Mouse (Mus musculus) mesoderm, embryonic 11.5 days (tissue): Measurements from ENCODE around the gene Lamc2.

Experiments used
- DNase-seq: peaks from one replicate; pipeline ENCODE4 v3.0.0-alpha.2; 2012; ENCODE audit warnings: low read depth, low spot score

The Lamc2 gene

DNA sequence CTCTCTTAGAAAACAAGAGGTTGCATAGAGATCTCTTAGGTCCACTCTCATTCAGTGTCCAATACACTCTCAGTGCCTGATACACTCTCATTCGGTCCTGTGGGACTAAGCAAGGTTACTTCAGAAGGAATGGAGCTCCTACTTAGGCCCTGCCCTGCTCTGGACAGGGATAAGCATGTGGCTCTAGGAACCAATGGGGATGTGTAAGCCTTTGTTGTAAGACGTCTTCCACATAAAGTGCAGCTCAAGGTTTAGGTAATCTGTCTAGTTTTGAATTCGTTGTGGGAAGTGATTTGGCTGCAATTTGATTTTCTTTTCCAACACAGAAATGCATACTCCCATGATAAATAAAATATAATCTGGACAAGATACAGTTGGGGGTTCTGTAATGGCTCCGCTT, 6.1 kb downstream of the Lamc2 start:
- DNase-seq, result no peak

DNA sequence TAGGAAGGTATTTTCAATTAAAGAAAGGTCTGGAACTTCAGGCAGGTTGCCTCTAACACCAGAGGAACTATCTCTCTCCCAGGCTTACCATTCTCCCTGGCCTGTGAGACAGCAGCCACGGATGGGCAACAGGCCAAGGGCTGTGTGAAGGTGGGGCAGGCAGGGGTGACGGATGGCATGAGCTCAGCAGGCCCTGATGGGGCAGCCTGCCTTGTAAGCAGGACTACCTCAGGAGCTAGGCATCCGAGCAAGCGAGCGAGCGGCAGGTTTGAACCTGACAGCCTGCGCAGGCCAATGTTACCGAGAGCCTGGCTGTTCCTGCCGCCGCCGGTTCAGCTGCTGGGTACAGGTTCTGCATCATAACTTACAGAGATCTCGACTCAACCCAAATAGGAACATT, 11.4 kb downstream of the Lamc2 start:
- DNase-seq, result no peak

DNA sequence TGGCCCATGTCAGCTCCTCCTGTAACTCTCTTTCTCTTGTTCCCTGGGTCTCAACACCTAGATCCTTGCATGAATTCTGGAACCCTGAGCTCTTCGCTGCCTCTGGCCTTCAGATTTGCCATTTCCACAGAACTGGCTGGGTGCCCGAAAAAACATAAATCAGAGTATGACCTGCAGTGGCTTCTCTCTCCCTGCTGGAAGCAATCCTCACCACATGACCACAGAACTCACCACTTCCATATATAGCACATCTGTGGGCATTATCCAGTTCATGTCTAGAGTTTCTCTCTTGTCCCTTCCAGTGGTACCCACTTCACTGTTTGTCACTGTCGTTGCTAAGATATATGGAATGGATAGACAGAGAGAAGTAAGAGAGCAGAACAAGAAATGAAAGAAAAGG, 13.0 kb downstream of the Lamc2 start:
- DNase-seq, result no peak

DNA sequence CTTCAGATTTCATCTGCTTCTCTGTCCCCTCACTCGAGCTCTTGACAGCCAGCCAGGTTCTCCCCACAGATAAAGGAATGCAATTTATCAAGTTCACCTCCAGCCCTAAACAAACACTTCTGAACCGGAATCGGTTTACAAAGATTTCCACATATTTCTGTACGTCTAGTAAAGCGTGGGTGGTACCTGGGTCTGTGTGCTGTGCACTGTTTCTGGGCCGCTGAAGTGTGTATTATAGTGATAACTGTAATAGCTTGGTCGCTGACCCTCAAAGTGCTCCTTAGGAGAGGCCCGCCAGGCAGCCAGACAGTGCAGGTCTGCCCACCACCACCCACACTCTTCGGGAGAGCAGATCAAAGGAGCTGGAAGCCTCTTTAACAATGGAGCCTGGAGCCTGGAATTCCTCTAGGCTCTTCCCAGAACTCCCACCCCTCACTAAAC, 13.9 kb downstream of the Lamc2 start:
- peak; percentile 52 for DNase-seq

DNA sequence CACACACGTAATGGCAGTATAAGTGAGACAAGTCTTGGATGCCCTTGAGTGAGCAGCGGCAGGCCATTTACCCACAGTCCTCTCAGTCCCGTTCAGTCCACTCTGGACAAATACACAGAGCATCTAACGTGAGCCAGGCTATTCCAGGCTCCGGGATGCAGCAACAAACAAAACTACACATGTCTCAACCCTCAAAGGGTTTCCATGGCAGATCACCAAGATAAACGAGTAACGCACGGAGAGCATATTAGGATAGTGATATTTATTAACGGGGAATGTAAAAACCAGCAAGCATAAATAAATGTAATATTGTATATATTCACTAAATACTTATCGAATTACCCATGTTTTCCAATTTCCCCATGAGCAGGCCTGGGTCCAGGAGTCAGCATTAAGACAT, 15.2 kb downstream of the Lamc2 start:
- DNase-seq, result no peak

DNA sequence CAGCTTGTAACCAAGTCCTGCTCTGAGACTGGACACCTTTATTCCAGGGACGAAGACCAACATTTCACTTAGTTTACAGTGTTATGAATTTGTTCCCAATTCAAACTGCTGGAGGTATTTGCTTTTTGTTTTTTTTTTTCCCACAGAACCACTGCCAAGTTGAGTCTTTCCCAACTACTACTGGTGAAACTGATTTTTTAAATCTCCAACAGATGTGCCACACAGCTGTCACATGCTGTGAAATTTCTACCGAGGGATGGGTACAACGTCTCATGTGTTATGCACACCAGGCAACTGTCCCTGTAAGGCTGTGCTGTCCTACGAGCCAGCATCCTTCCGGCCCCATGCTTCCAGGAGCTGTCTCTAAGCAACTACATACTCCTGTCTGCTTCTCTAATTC, 18.0 kb downstream of the Lamc2 start:
- DNase-seq, result no peak

DNA sequence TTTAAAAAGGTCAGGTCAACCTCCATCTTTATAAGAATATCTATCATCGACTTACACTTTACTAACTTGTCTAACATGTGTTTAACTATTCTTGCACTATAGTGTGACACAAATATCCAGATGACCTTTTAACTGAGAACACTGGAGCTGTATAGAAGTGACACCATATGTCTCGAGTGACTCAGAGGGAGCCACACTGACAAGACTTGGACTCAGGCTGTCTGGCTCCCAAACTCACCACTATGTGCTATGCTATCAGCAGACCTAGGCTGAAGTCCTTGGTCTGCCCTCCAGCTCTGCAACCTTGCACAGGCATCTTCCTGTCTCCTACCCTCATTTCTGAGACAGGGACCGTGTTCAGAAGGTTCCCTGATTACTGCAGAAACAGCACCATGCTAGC, 22.4 kb downstream of the Lamc2 start:
- DNase-seq, result no peak

DNA sequence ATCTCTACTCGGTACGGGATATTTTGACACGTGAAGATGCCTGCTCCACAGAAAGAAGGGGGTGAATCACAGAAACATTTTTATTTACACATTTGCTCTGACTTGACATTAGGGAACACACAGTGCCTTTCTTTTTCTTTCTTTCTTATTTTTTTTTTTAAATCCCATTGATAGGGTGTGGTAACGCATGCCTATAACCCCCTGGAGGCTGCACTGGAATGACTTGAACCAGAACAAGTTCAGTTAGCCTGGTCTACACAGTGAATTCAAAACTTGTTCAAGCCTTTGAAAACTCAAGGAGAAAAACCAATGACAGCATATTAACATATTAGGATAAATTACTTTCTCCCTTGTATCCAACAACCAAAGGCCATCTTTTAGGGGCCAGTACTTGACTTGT, 27.1 kb downstream of the Lamc2 start:
- DNase-seq, result no peak

DNA sequence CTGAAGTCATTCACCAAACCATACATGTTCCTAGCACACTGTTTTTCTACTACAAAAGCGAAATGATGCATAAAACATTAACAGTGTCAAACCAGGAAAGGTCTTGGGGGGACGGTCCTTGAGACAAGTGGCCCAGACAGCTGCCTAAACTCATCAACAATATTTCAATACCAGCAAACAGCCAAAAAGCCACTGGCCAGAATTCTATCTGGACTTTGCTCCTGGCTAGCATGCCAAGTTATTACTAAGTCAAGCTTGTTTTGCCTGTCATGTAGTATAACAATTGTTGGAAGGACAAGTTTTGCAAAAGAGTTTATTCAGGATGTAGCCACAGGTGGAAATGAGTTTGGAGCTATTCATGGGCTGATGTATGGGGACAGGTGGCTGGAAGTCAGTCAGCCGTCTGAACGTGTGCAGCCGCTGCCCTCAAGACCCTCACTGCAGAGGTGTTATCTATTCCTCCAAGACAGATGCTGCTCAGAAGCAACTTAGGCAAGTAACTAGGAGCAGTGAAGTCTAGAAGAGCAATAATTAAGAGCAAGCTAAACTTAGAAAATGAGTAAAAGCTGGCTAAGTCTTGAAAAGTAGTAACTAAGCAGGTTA, 29.1 kb downstream of the Lamc2 start:
- no peak for DNase-seq

DNA sequence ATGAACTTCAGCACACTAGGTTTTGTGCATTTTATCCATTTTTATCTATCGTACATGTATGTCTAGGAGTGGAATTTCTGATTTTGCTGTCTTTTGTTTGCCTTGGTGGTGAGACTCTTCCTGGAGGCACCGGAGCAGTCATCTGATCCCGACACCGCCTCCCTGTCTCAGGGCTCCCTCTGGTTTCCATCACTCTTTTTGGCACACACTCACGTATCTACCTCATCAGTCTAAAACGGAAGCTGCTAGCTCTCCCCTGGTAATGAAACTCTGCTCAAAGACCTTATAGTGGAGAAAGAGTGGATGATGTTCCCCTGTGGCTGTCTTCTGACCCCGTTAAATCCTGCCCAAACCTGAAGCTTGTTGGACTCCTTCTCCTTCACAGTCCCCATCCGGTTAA, 30.9 kb downstream of the Lamc2 start:
- DNase-seq, result no peak

DNA sequence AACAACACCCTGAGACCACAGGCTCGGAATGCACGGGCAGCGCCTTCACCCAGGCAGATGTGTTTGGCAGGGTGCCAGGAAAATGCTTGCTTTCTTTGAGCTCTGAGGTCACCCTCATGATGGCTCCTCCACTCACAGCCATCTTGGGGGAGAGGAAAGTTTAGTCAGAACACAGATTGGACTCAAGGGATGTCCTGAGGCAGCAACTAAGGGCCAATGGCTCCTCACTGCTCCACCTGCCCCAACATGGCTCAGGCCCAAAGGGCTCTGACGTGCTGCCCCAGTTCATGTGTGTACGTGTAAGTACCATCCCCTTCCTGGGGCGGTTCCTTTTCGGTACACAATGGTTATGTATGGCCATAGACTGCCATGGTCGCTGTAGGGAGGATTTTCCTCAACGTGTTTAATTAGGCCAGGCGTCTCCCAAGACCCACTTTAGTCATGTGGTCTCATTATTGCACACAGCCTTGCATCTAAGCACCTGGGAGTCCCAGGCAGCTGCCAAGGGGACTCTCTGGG, 32.6 kb downstream of the Lamc2 start:
- no peak for DNase-seq

DNA sequence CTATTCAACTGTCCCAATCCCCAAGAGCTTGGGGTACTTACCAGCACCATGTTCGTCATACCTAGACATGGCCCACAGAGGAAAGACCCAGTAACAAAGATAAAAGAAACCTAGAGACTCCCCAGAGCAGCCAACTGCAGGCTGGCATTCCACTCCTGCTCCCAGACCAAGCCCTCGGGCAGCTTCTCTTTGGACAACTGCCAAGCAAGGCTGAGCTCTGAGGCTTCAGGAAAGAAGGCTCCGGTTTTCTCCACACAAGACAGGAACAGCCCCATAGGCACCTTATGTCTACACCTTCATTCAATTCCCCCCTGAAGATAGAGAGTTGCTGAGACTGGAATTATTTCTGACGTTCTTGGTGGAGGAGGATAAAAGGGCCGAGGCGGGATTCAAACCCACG, 33.7 kb downstream of the Lamc2 start:
- no peak for DNase-seq

DNA sequence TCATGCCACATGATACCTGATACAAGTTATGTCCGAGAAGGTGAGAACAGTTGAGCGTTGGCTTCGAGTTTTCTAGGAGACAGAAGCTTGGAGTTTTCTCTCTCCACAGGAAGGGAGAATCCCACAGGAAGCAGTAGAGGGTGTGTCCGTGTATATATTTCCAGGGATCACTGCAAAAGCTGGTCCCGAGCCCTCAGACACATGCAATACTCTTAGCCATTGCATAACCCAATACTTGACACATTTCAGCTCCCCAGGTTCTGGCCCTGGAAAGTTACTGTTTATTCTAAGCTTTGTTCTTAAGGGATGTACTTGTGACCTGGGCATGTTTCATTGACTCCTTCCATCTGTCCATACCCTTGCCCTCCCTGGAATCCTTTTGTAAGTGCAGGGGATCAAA, 40.5 kb downstream of the Lamc2 start:
- no peak for DNase-seq

DNA sequence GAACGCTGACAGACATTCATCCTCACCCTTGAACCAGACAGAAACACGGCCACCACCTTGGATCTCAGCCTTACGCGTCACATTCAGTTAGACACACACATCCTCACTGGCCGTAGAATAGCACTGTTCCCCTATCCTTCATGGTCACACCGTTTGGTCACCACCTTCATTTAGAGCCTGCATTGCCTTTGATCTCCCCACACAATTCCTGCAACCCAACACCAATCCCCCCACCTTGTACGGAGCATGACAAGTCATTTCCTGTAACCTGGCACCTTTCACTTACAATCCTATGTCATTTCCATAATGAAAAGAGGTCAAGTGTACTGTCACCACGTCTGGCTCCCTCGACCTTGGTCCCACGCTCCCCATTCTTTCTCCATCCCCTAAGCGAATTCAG, 42.2 kb downstream of the Lamc2 start:
- DNase-seq, result no peak

DNA sequence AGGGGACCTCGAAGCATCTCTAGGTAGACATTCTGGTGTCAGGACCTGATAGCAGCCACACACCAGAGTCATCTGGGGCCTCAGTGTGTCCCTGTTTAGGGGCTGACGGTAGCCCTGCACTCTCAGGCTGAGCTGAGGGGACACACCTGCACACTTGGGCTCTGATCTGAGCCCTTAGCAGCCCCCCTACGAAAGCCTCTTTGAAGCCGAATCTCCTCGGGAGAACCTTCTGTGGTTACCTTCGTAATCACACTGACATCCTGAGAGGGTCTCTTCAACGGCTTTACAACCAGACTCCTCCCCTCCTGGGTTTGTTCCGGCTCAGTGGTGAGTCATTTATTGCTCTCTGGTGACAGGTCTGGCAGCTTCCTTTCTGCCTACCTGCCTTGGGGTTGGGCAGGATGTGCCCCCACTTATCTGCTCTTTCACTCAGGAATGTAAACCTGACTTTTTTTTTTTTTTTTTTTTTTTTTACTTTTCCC, 45.5 kb downstream of the Lamc2 start:
- DNase-seq, result peak; percentile 45

DNA sequence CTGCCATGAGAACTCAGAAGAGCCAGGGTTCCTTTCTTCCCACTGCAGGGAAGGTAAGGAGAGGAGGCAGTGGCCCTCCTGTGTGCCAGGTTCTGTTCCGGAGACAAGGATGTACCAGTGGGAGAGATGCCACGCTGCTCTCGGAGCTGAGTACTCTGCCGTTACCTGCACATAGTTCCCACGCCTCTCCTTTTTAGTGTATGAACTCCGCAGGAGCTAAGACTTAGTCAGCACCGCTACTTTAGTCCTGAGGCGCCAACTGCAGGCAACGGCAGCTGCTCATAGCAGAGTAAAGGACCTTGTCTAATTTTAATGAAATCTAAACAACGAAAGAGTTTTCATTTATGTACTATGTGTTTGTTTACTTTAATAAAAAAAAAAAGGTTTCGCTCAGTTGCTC, 46.0 kb downstream of the Lamc2 start:
- no peak for DNase-seq

DNA sequence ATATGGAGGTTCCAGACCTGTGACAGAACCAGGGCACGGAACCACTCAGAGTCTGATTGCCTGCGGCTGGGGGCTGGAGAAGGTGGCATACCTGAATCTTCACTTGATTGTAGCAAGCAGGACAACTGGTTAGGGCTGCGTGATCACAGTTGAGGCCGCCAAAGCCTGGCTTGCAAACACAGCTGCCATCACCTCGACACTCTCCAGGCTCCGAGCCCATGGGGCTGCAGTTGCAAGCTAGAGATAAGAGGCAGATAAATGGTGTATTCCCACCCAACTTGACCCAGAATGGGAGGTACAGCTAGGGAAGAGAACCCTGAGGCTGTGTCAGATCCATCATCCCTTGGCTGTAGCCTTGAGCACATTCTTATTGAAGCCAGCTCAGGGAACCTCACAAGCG, 46.6 kb downstream of the Lamc2 start:
- no peak for DNase-seq

DNA sequence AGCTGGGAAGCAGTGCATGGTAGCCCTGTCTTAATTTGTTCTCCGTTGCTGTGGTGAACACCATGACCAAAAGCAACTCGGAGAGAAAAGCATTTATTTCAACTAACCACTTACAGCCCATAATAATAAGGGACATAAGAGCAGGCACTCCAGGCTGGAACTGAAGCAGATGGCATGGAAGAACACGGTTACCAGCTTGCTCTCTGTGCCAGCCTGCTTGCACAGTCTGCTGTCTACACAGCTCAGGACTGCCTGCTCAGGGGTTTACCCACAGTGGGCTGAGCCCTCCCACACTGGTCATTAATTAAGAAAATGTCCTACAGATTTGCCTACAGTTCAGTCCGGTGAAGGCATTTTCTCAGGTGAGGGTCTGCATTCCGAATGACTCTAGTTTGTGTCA, 47.8 kb downstream of the Lamc2 start:
- no peak for DNase-seq

DNA sequence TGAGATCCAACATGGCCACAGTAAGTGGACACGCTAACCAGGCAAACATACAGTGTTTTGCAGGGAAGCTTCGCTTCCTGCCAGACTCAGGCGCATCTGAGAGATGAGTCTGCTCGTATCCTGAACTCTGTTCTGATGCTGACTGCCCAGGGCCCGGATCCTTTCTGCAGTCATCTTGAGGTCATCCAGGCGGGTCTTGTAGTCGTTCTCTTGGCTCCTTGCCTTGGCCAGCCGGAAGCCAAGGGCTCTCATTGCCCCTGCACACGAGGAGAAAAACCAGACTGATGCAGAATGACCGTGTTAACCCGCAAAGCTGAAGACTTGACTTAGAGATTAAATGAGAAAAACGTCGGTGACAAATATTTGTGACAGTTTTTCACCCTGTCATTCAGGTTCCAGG, 49.6 kb downstream of the Lamc2 start:
- DNase-seq, result no peak

DNA sequence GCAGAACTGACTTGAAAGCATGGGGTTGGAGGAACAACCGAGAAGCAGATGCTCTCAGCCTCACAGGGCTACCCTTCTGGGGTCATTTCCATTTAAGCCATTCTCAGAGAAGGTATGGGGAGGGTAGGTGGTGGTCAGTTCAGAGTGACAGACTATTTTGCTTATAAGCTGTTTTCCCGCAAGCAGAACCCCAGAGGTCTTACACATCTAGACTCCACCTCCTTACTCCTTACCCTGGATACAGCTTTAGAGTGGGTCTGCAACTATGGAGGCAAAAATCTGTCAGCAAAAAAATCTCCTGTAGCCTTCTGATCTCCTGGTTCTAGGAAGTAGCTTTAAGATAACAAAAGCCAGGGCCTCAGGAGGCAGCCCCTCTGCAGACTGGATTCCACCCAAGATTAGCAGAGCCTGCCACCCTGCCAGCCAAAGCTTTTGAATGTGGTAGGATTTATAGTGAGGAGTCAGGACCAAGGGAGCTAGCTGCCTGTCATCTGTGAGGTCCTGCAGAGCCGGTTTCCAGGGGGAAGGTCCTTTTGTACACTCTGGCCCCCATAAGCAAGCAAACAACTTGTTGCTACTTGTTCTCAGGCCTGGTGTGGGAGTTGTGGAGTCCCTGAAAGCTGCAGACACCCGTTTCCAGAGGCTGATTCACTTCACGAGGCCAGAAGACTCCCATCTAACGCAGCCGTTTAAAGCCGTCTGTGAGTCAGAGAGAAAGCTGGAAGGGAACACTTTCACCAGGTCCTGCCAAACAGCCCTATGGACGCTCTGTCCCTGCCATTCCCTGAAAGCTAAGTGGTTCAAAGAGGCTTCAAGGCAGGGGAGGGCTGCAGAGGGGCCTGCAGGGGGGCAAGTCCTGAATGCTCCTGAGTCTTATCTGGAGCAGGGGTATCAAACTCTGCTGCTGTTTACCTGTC, 52.1 kb downstream of the Lamc2 start:
- peak; percentile 31 for DNase-seq

DNA sequence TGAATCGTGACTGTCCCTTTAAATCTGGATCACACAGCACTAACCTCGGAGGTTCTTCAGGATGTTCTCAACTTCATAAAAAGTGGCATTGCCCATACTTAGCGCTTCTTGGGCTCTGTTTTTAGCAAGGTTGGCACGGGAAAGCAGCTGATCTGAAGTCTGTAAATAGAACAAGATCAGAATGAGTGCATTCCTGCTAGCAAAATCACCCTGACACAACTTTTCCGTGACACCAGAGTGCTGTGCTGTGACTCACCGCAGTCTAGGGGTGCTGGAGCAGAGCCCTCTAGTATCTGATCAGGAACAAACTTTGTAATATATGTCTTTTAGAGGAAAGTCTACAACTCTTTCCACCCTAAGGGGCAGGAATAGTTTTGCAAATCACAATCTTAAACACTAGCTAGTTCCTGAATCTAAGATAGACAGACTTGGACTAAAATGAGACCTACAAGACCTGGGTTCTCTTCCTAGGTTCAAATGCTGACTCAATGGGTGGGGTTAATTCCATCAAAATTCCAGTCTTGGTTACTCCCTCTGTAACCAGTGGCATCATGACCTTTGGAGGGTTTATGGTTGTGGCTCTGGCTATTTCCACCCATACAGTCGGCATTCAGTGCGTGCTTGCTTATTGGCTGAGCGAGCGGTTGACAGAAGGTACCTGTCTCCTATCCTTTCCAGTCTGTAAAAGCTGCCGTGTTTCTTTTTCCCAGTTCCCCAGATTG, 56.1 kb downstream of the Lamc2 start:
- no peak for DNase-seq

DNA sequence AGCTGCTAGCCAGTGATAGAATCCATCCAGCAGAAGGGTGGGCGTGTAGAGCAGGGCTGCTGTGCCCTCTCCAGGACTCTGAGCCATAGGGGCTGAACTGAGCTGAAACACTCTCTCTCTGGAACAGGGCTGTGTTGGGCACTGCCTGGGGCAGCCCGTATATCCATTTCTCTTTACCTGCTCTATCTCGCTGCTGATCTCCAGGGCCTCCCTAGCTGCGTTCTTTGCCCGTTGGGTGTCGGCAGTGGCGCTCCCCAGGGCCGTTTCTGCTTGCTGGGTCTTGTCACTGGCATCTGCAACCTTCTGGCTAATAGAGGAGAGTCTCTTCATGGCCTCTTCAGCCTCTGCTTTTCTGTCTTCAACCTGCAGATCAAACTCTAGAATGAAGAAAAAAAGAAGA, 57.5 kb downstream of the Lamc2 start:
- no peak for DNase-seq
